Mouse (Mus musculus) kidney, postnatal 0 days (tissue): ENCODE measurements around the gene Abca17. TPM values are rescaled to one million over a fixed set of nuclear protein-coding genes. Genes with fewer than 3 reads are reported as not detected.
A peak's percentile ranks its signal among the peaks of the same experiment; 100 is the strongest.

Source experiments
- ATAC-seq: fragments of 200-750 bp; cut with Nextera tagmentation; replicated peaks from 2 replicates; pipeline ENCODE4 v1.8.0; 2017; ENCODE audit warnings: low read depth, moderate number of reproducible peaks, moderate TSS enrichment, moderate library complexity; ENCODE audit not compliant: low FRiP score
- DNase-seq: peaks from one replicate; pipeline ENCODE4 v3.0.0-alpha.2; 2016; ENCODE audit warnings: low spot score
- H3K27ac ChIP-seq: fragments of 300-500 bp; sonication (generic); 2 replicates; pipeline ENCODE4 v1.5.1; 2014; ENCODE audit warnings: mild to moderate bottlenecking
- H3K27me3 ChIP-seq: fragments of 300-500 bp; sonication (generic); 2 replicates; pipeline ENCODE4 v1.6.1; 2014; ENCODE audit warnings: low read length, mixed read lengths; ENCODE audit not compliant: insufficient read depth
- H3K36me3 ChIP-seq: fragments of 300-500 bp; sonication (generic); 2 replicates; pipeline ENCODE4 v1.6.1; 2014; ENCODE audit warnings: low read length, mixed read lengths; ENCODE audit not compliant: insufficient read depth
- H3K4me1 ChIP-seq: fragments of 300-500 bp; sonication (generic); replicated peaks from 2 replicates; pipeline ENCODE4 v1.6.1; 2014; ENCODE audit warnings: antibody characterized with exemption, low read length, mixed read lengths; ENCODE audit not compliant: insufficient read depth
- H3K4me2 ChIP-seq: fragments of 300-500 bp; sonication (generic); 2 replicates; pipeline ENCODE4 v1.6.1; 2014; ENCODE audit warnings: mild to moderate bottlenecking, low read length, moderate library complexity, mixed read lengths
- H3K4me3 ChIP-seq: fragments of 300-500 bp; sonication (generic); replicated peaks from 2 replicates; pipeline ENCODE4 v1.5.1; 2014; ENCODE audit warnings: low read depth, low read length
- H3K9ac ChIP-seq: fragments of 300-500 bp; sonication (generic); 2 replicates; pipeline ENCODE4 v1.6.1; 2014; ENCODE audit warnings: low read depth, low read length
- H3K9me3 ChIP-seq: fragments of 300-500 bp; sonication (generic); replicated peaks from 2 replicates; pipeline ENCODE4 v1.6.1; 2016; ENCODE audit warnings: low read length, inconsistent platforms, mixed read lengths
- CTCF ChIP-seq: IDR thresholded peaks from 2 replicates; pipeline ENCODE4 v1.5.1; 2016; ENCODE audit warnings: antibody characterized with exemption, low read depth, mild to moderate bottlenecking, moderate library complexity
- WGBS: fragments of 180-500 bp; shearing (Covaris S2); extraction: QIAGEN DNeasy Blood & Tissue Kit; methylation state at CpG from one replicate; pipeline ENCODE4 v1.1.7; 2014; 5-methylcytosine and 5-hydroxymethylcytosine counted together
- microRNA-seq: library from miRNA; unstranded; fragments of <30 nt; microRNA quantifications from one replicate; pipeline ENCODE4, GENCODE M21; 2016
- polyA plus RNA-seq: library from polyadenylated mRNA; unstranded; fragments of >200 nt; fragmentation: Nextera tagmentation; extraction: Ambion mirVana; gene quantifications from 2 replicates; pipeline ENCODE4 v1.2.1, GENCODE M21; 2015

Gene Abca17
- polyA plus RNA-seq, 1 experiment from 2014 or later: not detected

GRCm38 (mm10) chr17:24224741-24225140 lies 126.1 kb downstream of the Abca17 start:
- Histone ChIP-seq H3K27me3 (no peaks in the 10 kb centered on the region), H3K4me3 (no peak overlapping the region), H3K4me2 (no peak overlapping the region), H3K36me3 (peaks cover 38% of the 10 kb centered on the region), H3K9ac (no peak overlapping the region), H3K9me3 (no peaks in the 10 kb centered on the region), H3K4me1 (0 out of 2 replicates have a peak, but pooled peaks cover 3% of the 10 kb centered on the region), H3K27ac (no peak overlapping the region)
- DNase-seq (no peak), ATAC-seq (no peak)
- TF ChIP-seq CTCF: no peak
- 78% methylated on average over 10 of the region's 10 CpGs for WGBS

- ATAC-seq (no peak), DNase-seq (no peak)
- Histone ChIP-seq H3K27ac (no peak overlapping the region), H3K4me1 (0 out of 2 replicates have a peak, but pooled peaks cover 4% of the 10 kb centered on the region), H3K27me3 (no peaks in the 10 kb centered on the region), H3K36me3 (peaks cover 33% of the 10 kb centered on the region), H3K4me2 (no peak overlapping the region), H3K4me3 (no peak overlapping the region), H3K9me3 (no peaks in the 10 kb centered on the region), H3K9ac (no peak overlapping the region)
- TF ChIP-seq CTCF: no peak
- 83% methylated on average over 5 of the region's 5 CpGs for WGBS
Observed at GRCm38 (mm10) chr17:24223513-24223912, 127.4 kb downstream of the Abca17 start.

GRCm38 (mm10) chr17:24222653-24223052 lies 128.2 kb downstream of the Abca17 start:
- H3K4me2 ChIP-seq: no peak overlapping the region
- ATAC-seq: no peak
- TF ChIP-seq CTCF: no peak
- 0 out of 2 replicates have a peak, but pooled peaks cover 4% of the 10 kb centered on the region for H3K4me1 ChIP-seq
- H3K9ac ChIP-seq: no peak overlapping the region
- H3K4me3 ChIP-seq: no peak overlapping the region
- H3K36me3 ChIP-seq: peaks cover 28% of the 10 kb centered on the region
- no peak for DNase-seq
- H3K27me3 ChIP-seq: no peaks in the 10 kb centered on the region
- WGBS: 56% methylated on average over 6 of the region's 6 CpGs
- H3K9me3 ChIP-seq: no peaks in the 10 kb centered on the region
- no peak overlapping the region for H3K27ac ChIP-seq

GRCm38 (mm10) chr17:24220435-24221411 lies 130.1 kb downstream of the Abca17 start, which contains the start of gene Tedc2:
TSS of gene Tedc2 (minus strand) at chr17:24220851.
- Histone ChIP-seq H3K4me1 (0 out of 2 replicates have a peak, but pooled peaks cover 4% of the 10 kb centered on the region), H3K4me2 (peak within 1 kb of the TSS; percentile 57), H3K9me3 (no peaks in the 10 kb centered on the region), H3K9ac (peak within 1 kb of the TSS; percentile 66), H3K36me3 (peaks cover 20% of the 10 kb centered on the region), H3K4me3 (peak within 1 kb of the TSS; percentile 61), H3K27ac (no peak within 1 kb of the TSS), H3K27me3 (no peaks in the 10 kb centered on the region)
- ATAC-seq (peak; percentile 88), DNase-seq (peak; percentile 97)
- 5% methylated on average over 41 of the region's 41 CpGs for WGBS
- no peak for TF ChIP-seq CTCF

- Histone ChIP-seq H3K9me3 (no peaks in the 10 kb centered on the region), H3K4me1 (peaks cover 8% of the 10 kb centered on the region; the same call in 1 of the 2 replicates), H3K36me3 (0 out of 2 replicates have a peak, but pooled peaks cover 7% of the 10 kb centered on the region), H3K9ac (no peak overlapping the region), H3K27ac (no peak overlapping the region), H3K4me3 (no peak overlapping the region), H3K27me3 (no peaks in the 10 kb centered on the region), H3K4me2 (no peak overlapping the region)
- no peak for ATAC-seq
- DNase-seq: no peak
- no peak for TF ChIP-seq CTCF
- WGBS: 75% methylated on average over 4 of the region's 4 CpGs
Observed at GRCm38 (mm10) chr17:24216836-24217235, 134.0 kb downstream of the Abca17 start.

Small RNA genes within 50 kb of the gene (microRNA-seq; reads per million reads assigned to microRNA genes)
- gene Gm24427: not detected
- gene Mir5134: 1.4 reads per million
- gene Mir6965: 0.80 reads per million

Other genes with a start within 250 kb of the Abca17 start
- gene Pdpk1, start 200.1 kb downstream of the Abca17 start, polyA plus RNA-seq: 28.7 and 29.4 TPM in 2 replicates
- gene Amdhd2, start 187.3 kb downstream of the Abca17 start, polyA plus RNA-seq: 47.9 and 52.5 TPM in 2 replicates
- 974 and 1,011 TPM in 2 replicates for gene Atp6v0c, start 181.4 kb downstream of the Abca17 start, polyA plus RNA-seq
- 2.3 and 2.5 TPM in 2 replicates for gene Tbc1d24, start 145.5 kb downstream of the Abca17 start, polyA plus RNA-seq
- gene Ntn3, start 141.5 kb downstream of the Abca17 start, polyA plus RNA-seq: 2.7 and 4.0 TPM in 2 replicates
- 6.1 and 6.7 TPM in 2 replicates for gene Tedc2, start 130.2 kb downstream of the Abca17 start, polyA plus RNA-seq
- gene Ccnf, start 99.6 kb downstream of the Abca17 start, polyA plus RNA-seq: 18.3 and 23.2 TPM in 2 replicates
- gene Abca3, start 882 bp upstream of the Abca17 start, polyA plus RNA-seq: 21.8 TPM in 2 replicates
- gene Rnps1, start 63.5 kb upstream of the Abca17 start, polyA plus RNA-seq: 191 and 203 TPM in 2 replicates
- gene Eci1, start 75.6 kb upstream of the Abca17 start, polyA plus RNA-seq: 109 and 136 TPM in 2 replicates
- 3.8 and 4.1 TPM in 2 replicates for gene Dnase1l2, start 92.0 kb upstream of the Abca17 start, polyA plus RNA-seq
- gene E4f1, start 119.2 kb upstream of the Abca17 start, polyA plus RNA-seq: 9.8 and 12.0 TPM in 2 replicates
- gene Pgp, start 119.3 kb upstream of the Abca17 start, polyA plus RNA-seq: 61.7 and 64.0 TPM in 2 replicates
- 1.2 and 1.6 TPM in 2 replicates for gene Bricd5, start 122.8 kb upstream of the Abca17 start, polyA plus RNA-seq
- 24.1 and 24.2 TPM in 2 replicates for gene Mlst8, start 128.0 kb upstream of the Abca17 start, polyA plus RNA-seq
- gene Caskin1, start 137.5 kb upstream of the Abca17 start, polyA plus RNA-seq: 0.82 and 1.1 TPM in 2 replicates
- gene Traf7, start 176.9 kb upstream of the Abca17 start, polyA plus RNA-seq: 59.4 and 67.3 TPM in 2 replicates
- 3.5 and 3.7 TPM in 2 replicates for gene Rab26, start 183.1 kb upstream of the Abca17 start, polyA plus RNA-seq
- 10.6 and 17.7 TPM in 2 replicates for gene Pkd1, start 198.8 kb upstream of the Abca17 start, polyA plus RNA-seq